Mouse (Mus musculus): ENCODE results near the gene Gm42742. TPM values are rescaled to one million over a fixed set of nuclear protein-coding genes. Genes with fewer than 3 reads are reported as not detected.

Gene Gm42742
- total and polyA plus RNA-seq, 3 experiments = 13.8 to 27.2 TPM; not detected in 1

GRCm38 (mm10) chr7:127013385-127013784 lies 7.5 kb downstream of the Gm42742 start:
- no peak for DNase-seq (ENCODE audit: low read depth, low spot score)
- Histone ChIP-seq H3K79me2 (ENCODE audit: control insufficient read depth, insufficient read depth, low read length, poor library complexity) (peaks cover 36% of the 10 kb centered on the region), H3K27ac (ENCODE audit: control insufficient read depth, low read depth, low read length) (no peak overlapping the region), H3K27me3 (ENCODE audit: control insufficient read depth in 1 of 2, insufficient read depth in 2 of 2, low read length in 2 of 2) (no peaks in the 10 kb centered on the region), H3K9ac (ENCODE audit: control insufficient read depth, low read depth, low read length, poor library complexity, severe bottlenecking) (no peak overlapping the region), H3K36me3 (ENCODE audit: control insufficient read depth in 1 of 2, insufficient read depth in 2 of 2, low read length in 2 of 2) (peaks cover 0 to 24% of the 10 kb centered on the region in 2 experiments; a peak in 2 of 4 replicates), H3K9me3 (replicated peaks; ENCODE audit: insufficient read depth, low read length) (no peaks in the 10 kb centered on the region), H3K4me1 (ENCODE audit: control insufficient read depth in 1 of 2, insufficient read depth in 2 of 2, low read length in 2 of 2) (peaks cover 3 to 27% of the 10 kb centered on the region in 2 experiments), H3K4me3 (ENCODE audit: control insufficient read depth in 1 of 2, insufficient read depth in 1 of 2, low read depth in 2 of 2, low read length in 2 of 2) (no peak overlapping the region)
- TF ChIP-seq MYC (IDR thresholded peaks at IDR 0.05; ENCODE audit: low read depth, low read length) = no peak
- TF ChIP-seq MAX (IDR thresholded peaks at IDR 0.05; ENCODE audit: low read length) = no peak
- no peak for TF ChIP-seq ZC3H11A (IDR thresholded peaks at IDR 0.05; ENCODE audit: low read depth, low read length)
- TF ChIP-seq E2F4 (IDR thresholded peaks at IDR 0.05; ENCODE audit: borderline replicate concordance, low read depth, low read length) = no peak
- no peak for TF ChIP-seq CHD2 (IDR thresholded peaks at IDR 0.05; ENCODE audit: low read length)
- no peak for TF ChIP-seq ZMIZ1 (IDR thresholded peaks at IDR 0.05; ENCODE audit: low read depth, low read length)
- TF ChIP-seq NELFE (IDR thresholded peaks at IDR 0.05; ENCODE audit: low read depth, low read length) = no peak
- TF ChIP-seq SMC3 (IDR thresholded peaks at IDR 0.05; ENCODE audit: low read depth, low read length) = no peak

- Histone ChIP-seq H3K79me2 (ENCODE audit: control insufficient read depth, insufficient read depth, low read length, poor library complexity) (peaks cover 36% of the 10 kb centered on the region), H3K4me1 (ENCODE audit: control insufficient read depth in 1 of 2, insufficient read depth in 2 of 2, low read length in 2 of 2) (peaks cover 7 to 31% of the 10 kb centered on the region in 2 experiments), H3K36me3 (ENCODE audit: control insufficient read depth in 1 of 2, insufficient read depth in 2 of 2, low read length in 2 of 2) (peaks cover 0 to 29% of the 10 kb centered on the region in 2 experiments; a peak in 2 of 4 replicates), H3K27me3 (ENCODE audit: control insufficient read depth in 1 of 2, insufficient read depth in 2 of 2, low read length in 2 of 2) (no peaks in the 10 kb centered on the region), H3K4me3 (ENCODE audit: control insufficient read depth in 1 of 2, insufficient read depth in 1 of 2, low read depth in 2 of 2, low read length in 2 of 2) (no peak overlapping the region), H3K27ac (ENCODE audit: control insufficient read depth, low read depth, low read length) (no peak overlapping the region), H3K9me3 (replicated peaks; ENCODE audit: insufficient read depth, low read length) (no peaks in the 10 kb centered on the region), H3K9ac (ENCODE audit: control insufficient read depth, low read depth, low read length, poor library complexity, severe bottlenecking) (no peak overlapping the region)
- no peak for DNase-seq (ENCODE audit: low read depth, low spot score)
- no peak for TF ChIP-seq NELFE (IDR thresholded peaks at IDR 0.05; ENCODE audit: low read depth, low read length)
- no peak for TF ChIP-seq RAD21 (IDR thresholded peaks at IDR 0.05; ENCODE audit: low read depth, low read length)
- no peak for TF ChIP-seq POLR2AphosphoS5 (IDR thresholded peaks at IDR 0.05; ENCODE audit: borderline replicate concordance, low read depth, low read length)
- TF ChIP-seq ZC3H11A (IDR thresholded peaks at IDR 0.05; ENCODE audit: low read depth, low read length) = no peak
- TF ChIP-seq NRF1 (IDR thresholded peaks at IDR 0.05; ENCODE audit: insufficient read depth, low read depth, low read length, poor library complexity, severe bottlenecking) = no peak
- TF ChIP-seq MAX (IDR thresholded peaks at IDR 0.05; ENCODE audit: low read length) = no peak
- TF ChIP-seq EP300 (IDR thresholded peaks at IDR 0.05; ENCODE audit: low read depth in 1 of 2, low read length in 2 of 2) = no peak
- no peak for TF ChIP-seq SMC3 (IDR thresholded peaks at IDR 0.05; ENCODE audit: low read depth, low read length)
- no peak for TF ChIP-seq RCOR1 (IDR thresholded peaks at IDR 0.05; ENCODE audit: low read depth, low read length)
- TF ChIP-seq ZMIZ1 (IDR thresholded peaks at IDR 0.05; ENCODE audit: low read depth, low read length) = no peak
- no peak for TF ChIP-seq KAT2A (conservative IDR thresholded peaks at IDR 0.05; ENCODE audit: low read depth, low read length)
- TF ChIP-seq BHLHE40 (IDR thresholded peaks at IDR 0.05; ENCODE audit: borderline replicate concordance, low read depth, low read length) = no peak
- TF ChIP-seq ETS1 (IDR thresholded peaks at IDR 0.05; ENCODE audit: low read depth, low read length) = no peak
- TF ChIP-seq ZNF384 (IDR thresholded peaks at IDR 0.05; ENCODE audit: low read depth, low read length) = no peak
- TF ChIP-seq JUND (IDR thresholded peaks at IDR 0.05; ENCODE audit: low read depth, low read length) = no peak
- TF ChIP-seq TCF12 (IDR thresholded peaks at IDR 0.05; ENCODE audit: low read depth, low read length) = no peak
Observed at GRCm38 (mm10) chr7:127012845-127013244, 8.1 kb downstream of the Gm42742 start.

All from MEL (cell line).